Mouse (Mus musculus) frontal cortex, postnatal 36 days (tissue): Measurements from ENCODE around the gene Nkg7.

Experiments
- DNase-seq, 2 experiments: peaks; one replicate each; pipeline ENCODE4 v3.0.0; 2022; ENCODE audit warnings: low spot score in 2 of 2

The Nkg7 gene

GRCm38 (mm10) chr7:43447801-43448200 is 10.9 kb downstream of the Nkg7 start:
- no peak for DNase-seq

- no peak for DNase-seq
Observed at GRCm38 (mm10) chr7:43448246-43448645, 11.4 kb downstream of the Nkg7 start.

DNA sequence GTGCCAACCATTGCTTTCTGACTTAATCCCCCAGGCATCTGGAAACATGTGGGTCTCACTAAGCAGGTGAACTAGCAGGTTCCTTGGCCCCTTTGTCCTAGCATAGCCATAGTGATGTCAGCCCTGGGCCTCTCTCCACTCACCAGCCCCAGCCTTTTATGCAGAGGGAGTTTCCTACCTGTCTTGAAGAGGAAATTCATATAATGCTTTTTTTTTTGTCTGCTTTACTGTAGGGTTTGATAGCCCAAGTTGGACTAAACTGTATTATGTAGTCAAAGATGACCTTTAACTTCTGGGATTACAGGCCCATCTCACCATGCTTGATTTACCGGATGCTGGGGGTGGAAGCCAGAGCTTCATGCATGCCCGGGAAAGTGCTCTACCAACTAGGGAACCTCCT is 12.9 kb downstream of the Nkg7 start:
- no peak for DNase-seq

DNA sequence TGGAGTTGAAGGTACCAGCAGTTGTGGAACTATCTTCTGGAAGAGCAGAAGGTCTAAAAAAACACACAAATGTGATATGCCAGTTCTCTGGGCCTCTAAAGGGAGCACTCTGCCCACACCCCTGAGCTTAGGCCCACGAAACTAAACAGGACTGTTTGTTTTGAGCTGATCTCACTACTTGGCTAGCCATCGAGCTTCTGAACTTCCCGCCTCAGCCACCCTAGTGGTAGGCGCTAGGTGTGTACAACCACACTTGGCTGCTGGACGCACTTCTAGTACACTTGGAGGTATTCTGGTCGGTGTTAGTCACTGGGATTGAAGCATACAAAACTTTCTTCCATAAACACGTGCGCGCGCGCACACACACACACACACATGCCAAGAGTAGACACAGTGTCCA is 14.9 kb downstream of the Nkg7 start:
- DNase-seq, result no peak

DNA sequence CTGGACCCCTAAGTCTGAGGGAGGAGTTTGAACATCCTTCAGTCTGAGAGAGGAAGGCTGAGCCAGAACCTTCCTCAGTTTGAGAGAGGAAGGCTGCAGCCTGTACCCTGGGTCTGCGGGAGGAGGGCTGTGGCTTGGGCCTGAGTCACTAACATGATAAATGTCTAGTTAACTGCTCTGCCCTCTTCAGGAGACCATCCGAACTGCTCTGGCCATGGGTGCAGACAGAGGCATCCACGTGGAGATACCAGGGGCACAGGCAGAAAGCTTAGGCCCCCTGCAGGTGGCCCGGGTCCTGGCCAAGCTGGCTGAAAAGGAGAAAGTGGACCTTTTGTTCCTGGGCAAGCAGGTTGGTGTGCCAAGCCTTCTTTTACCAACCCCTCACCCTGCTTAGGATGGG is 15.7 kb downstream of the Nkg7 start:
- no peak for DNase-seq

DNA sequence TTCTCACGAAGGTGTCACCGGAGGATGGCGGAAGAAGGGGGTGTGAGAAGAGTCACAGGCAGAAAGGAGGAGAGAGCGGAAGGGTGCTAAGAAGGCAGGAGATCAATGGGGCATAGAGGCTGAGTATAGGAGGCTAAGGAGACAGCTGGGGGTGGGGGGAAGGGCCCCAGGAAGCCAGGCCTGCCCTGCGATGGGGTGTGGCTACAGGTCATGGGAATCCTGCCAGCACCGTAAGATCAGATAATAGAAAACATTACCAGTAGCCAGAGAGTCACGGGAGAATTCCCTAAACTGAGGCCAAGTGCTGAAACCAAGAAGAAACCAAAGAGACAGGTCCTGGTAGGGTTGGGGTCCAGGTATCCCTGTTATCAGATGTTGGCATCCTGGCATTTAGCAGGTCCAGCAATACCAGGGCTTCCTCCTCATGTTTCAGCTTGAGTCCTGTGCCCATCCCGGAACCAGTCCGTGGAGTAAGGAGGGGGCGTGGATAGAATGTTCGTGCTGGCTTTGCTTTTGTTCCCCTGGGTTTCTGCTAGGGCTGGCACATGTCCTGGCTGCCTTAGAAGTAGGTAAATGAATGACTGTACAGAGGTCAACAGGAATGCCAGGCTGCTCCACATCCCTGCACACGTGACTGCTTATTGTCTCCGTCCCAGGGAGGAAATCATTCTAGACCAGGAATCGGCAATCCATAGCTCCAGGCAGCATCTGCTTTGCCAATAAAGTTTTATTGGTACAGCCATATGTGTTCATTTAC is 16.9 kb downstream of the Nkg7 start:
- DNase-seq, result no peak

GRCm38 (mm10) chr7:43454371-43454770 is 17.5 kb downstream of the Nkg7 start:
- no peak for DNase-seq

- no peak for DNase-seq
Observed at GRCm38 (mm10) chr7:43462851-43463250, 26.0 kb downstream of the Nkg7 start, which contains the start of gene Vsig10l. Gene Vsig10l (plus strand): TSS chr7:43463151.

- DNase-seq, result no peak
Observed at GRCm38 (mm10) chr7:43463976-43464375, 27.1 kb downstream of the Nkg7 start.

DNA sequence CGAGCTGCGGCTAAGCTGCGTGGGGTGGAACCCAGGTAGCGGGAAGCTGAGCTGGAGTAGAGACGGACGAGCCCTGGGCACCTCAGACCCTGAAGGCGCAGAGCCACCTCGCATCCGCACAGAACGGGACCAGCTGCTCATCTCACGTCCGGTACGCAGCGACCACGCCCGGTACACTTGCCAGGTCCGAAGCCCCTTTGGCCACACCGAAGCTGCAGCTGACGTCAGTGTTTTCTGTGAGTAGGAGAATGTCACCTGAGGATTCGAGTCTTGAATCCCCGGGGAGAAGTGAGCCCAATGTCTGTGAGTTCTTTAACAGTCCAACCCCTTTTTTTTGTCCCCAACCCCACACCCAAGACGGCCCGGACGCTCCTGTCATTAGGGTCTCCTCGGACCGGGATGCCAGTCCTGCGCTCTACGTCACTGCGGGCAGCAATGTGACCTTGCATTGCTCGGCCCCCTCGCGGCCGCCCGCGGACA is 28.0 kb downstream of the Nkg7 start:
- no peak for DNase-seq

DNA sequence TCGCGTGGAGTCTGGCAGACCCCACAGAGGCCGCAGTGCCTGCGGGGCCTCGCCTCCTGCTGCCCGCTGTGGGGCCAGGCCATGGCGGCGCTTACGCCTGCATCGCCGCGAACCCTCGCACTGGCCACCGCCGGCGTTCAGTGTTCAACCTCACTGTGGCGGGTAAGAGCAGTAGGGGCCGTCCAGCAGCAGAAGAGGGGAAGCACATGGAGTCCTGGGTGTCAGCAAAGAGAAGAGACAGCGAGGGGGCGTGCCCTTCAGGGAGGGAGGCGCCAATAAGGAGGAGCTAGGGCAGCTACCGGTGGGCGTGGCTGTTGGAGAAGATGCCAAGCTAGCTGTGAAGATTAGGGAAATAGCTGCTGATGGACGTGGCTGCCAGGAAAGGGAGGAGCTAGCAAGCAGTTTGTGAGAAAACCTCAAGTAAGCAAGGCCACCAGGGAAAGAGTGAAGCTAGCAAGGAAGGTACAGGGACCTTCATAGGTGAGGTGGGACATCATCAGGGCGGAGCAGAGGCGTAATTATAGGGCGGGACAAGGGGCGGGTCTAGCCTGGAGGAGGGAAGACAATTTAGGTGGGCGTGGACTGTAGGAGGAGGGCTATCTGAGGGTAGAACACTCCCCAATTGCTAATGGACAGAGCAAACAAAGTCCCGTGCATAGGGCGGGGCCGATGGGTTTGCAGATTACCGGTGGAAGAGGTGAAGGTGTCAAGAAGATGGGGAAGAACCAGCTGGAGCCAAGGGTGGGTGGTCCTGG is 28.6 kb downstream of the Nkg7 start:
- DNase-seq, result peak; percentile 70 to 75

GRCm38 (mm10) chr7:43466099-43466694 is 29.3 kb downstream of the Nkg7 start:
- DNase-seq, result peak; percentile 71 to 73

DNA sequence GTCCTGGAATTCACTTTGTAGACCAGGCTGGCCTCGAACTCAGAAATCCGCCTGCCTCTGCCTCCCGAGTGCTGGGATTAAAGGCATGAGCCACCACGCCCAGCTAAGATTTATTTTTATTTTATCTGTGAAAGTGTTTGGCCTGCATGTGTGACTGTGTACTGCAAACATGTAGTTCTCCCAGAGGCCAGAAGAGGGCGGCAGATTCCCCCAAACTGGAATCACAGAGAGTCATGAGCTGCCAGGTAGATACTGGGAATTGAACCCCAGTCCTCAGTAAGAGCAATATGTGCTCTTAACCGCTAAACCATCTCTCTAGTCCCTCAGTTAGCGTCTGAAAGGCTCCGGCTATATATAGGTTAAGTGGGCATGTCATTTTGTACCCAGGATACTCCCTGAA is 33.5 kb downstream of the Nkg7 start:
- DNase-seq, result no peak

GRCm38 (mm10) chr7:43475706-43476105 is 38.8 kb downstream of the Nkg7 start:
- no peak for DNase-seq

GRCm38 (mm10) chr7:43476376-43476775 is 39.5 kb downstream of the Nkg7 start:
- no peak for DNase-seq

- DNase-seq, result peak; percentile 60 to 82
Observed at GRCm38 (mm10) chr7:43481191-43481590, 44.3 kb downstream of the Nkg7 start.

DNA sequence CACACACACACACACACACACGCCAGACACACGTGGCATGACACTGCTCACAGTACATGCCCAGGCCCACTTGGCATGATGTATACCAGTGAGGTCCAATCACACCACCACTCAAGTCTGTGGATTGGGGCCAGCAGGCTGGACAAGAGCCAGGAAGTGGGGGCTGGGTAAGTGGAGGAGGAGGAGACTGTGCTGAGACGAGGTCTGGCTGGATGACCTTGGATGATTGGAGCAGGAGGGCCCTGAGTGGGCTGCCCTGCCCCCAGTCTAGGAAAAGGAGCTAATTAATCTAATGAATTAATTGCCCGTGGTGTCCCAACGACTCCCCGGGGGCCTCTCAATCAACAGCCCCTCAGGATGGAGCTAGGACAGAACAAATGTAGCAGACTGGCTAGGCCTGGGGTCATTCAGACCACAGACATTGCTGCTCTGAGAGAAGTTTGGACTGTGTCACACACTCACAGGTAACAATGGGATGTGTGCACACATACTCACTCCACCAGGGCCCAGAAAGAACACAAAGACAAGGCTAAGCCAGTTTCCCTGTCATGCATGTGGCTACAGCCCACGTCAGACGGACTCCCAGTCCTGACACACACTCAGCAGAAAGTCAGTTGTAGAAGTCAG is 45.3 kb downstream of the Nkg7 start:
- DNase-seq, result no peak

GRCm38 (mm10) chr7:43483236-43483635 is 46.4 kb downstream of the Nkg7 start:
- no peak for DNase-seq
